Mouse (Mus musculus): ENCODE measurements around the gene Zbtb32. TPM values are rescaled to one million over a fixed set of nuclear protein-coding genes. Genes with fewer than 3 reads are reported as not detected.

Gene Zbtb32
- polyA plus RNA-seq, 1 experiment from 2014 or later, result 1.2 TPM

DNA sequence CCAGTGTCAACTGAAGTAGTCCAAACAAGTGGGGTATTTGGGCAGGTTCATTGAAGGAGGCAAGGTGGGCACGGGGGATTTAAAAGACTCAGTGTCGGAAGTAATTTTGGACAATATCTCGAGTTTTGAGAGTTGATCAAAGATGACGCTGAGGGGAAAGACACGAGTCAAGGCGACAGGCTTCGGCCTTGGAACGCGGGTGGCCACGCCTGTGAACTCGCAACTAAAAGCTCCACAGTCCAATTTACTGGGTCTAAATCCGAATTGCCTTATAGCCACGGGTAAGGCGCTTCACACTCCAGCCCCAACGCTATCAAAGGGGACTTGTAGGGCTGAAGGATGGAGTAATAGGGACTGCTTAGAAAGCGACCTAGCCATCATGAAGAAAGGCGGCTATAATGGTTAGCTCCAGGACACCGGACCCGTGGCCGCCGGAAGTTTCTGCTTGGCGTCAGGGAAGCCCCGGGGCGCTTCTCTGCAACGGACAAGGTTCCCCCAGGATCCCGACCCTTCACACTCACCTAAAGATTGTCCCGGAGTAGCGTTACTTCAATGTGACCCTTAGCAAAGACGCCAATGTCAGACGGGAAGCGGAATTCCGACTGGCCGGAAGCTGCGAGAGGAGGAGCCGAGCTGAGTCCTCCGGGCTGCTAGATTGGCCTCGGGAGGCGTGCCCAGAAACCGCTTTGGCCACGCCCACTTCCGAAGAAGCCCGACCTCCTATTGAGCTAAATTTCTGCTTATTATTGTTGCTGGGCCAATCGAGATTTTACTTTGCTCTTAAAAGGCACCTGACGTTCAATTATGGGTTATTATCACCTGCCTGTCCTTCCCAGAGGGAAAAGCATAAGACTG lies 27.0 kb upstream of the Zbtb32 start, which contains the start of gene Cox6b1:
TSS of gene Cox6b1 (minus strand) at position 622 of the 855 bp plus-strand sequence.
- H3K4me2 ChIP-seq (replicated peaks; ENCODE audit: low read depth, low read length), result peak within 1 kb of the TSS; percentile 61
- H3K4me3 ChIP-seq (ENCODE audit: low read depth, low read length), result peak within 1 kb of the TSS; percentile 87
- ATAC-seq (ENCODE audit: low FRiP score) (peak; percentile 91), DNase-seq (ENCODE audit: low spot score) (peak; percentile 95)
- no peak within 1 kb of the TSS for H3K27ac ChIP-seq (ENCODE audit: low read depth, low read length)
- peak within 1 kb of the TSS; percentile 87 for H3K9ac ChIP-seq (ENCODE audit: low read depth, low read length)
- 0 out of 2 replicates have a peak, but pooled peaks cover 8% of the 10 kb centered on the region for H3K36me3 ChIP-seq (ENCODE audit: control insufficient read depth, insufficient read depth, low read length)
- WGBS, result 2% methylated on average over 44 of the region's 44 CpGs
- H3K9me3 ChIP-seq (ENCODE audit: control insufficient read depth, low read length), result no peaks in the 10 kb centered on the region
- peaks cover 2% of the 10 kb centered on the region; the same call in 1 of the 2 replicates for H3K27me3 ChIP-seq (ENCODE audit: control insufficient read depth, insufficient read depth, low read length)
- peaks cover 2% of the 10 kb centered on the region; the same call in 1 of the 2 replicates for H3K4me1 ChIP-seq (replicated peaks; ENCODE audit: control insufficient read depth, insufficient read depth, low read length)

DNA sequence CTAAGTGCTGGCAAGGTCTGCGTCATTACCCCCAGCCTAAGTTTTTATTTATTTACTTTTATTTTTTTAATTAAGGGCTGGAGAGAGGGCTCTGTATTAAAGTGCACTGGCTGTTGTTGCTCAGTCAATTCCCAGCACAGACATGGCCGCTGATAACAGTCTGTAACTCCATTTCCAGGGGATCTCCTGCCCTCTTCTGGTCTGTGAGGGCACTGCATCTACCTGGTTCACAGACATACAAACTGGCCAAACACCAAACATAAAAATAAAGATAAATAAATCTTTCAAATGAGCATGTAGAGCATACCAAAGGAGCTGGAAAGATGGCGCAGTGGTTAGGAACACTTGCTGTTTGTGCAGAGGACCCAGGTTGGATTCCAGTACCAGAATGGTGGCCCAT lies 20.5 kb upstream of the Zbtb32 start:
- DNase-seq (ENCODE audit: low spot score) (peak; percentile 52), ATAC-seq (ENCODE audit: low FRiP score) (no peak)
- Histone ChIP-seq H3K27me3 (ENCODE audit: control insufficient read depth, insufficient read depth, low read length) (no peaks in the 10 kb centered on the region), H3K4me1 (replicated peaks; ENCODE audit: control insufficient read depth, insufficient read depth, low read length) (no peaks in the 10 kb centered on the region), H3K9me3 (ENCODE audit: control insufficient read depth, low read length) (no peaks in the 10 kb centered on the region), H3K27ac (ENCODE audit: low read depth, low read length) (no peak overlapping the region), H3K9ac (ENCODE audit: low read depth, low read length) (no peak overlapping the region), H3K4me3 (ENCODE audit: low read depth, low read length) (no peak overlapping the region), H3K36me3 (ENCODE audit: control insufficient read depth, insufficient read depth, low read length) (peaks cover 18% of the 10 kb centered on the region), H3K4me2 (replicated peaks; ENCODE audit: low read depth, low read length) (no peak overlapping the region)
- WGBS, result 84% methylated on average over 3 of the region's 3 CpGs

DNA sequence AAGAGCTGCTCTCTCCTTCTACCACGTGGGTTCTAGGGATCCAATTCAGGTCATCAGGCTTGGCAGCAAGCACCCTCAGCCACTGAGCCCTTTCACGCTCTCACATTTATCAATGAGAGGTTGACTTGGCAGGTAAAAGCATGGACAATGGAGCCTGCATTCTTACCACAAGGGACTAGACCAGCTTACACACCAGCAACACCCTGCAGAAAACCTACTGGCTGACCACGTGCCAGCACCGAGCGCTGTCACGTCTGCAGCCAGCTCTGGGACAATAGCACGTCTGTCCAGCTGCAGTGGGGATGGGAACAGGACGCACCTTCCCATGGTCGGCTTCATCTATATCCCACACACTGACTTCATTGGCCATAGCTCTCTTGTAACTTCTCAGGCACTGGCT lies 19.9 kb upstream of the Zbtb32 start:
- Histone ChIP-seq H3K36me3 (ENCODE audit: control insufficient read depth, insufficient read depth, low read length) (peaks cover 18% of the 10 kb centered on the region), H3K27ac (ENCODE audit: low read depth, low read length) (no peak overlapping the region), H3K27me3 (ENCODE audit: control insufficient read depth, insufficient read depth, low read length) (no peaks in the 10 kb centered on the region), H3K4me1 (replicated peaks; ENCODE audit: control insufficient read depth, insufficient read depth, low read length) (no peaks in the 10 kb centered on the region), H3K4me3 (ENCODE audit: low read depth, low read length) (no peak overlapping the region), H3K9ac (ENCODE audit: low read depth, low read length) (no peak overlapping the region), H3K4me2 (replicated peaks; ENCODE audit: low read depth, low read length) (no peak overlapping the region), H3K9me3 (ENCODE audit: control insufficient read depth, low read length) (no peaks in the 10 kb centered on the region)
- WGBS, result 90% methylated on average over 9 of the region's 9 CpGs
- no peak for ATAC-seq (ENCODE audit: low FRiP score)
- DNase-seq (ENCODE audit: low spot score), result no peak

DNA sequence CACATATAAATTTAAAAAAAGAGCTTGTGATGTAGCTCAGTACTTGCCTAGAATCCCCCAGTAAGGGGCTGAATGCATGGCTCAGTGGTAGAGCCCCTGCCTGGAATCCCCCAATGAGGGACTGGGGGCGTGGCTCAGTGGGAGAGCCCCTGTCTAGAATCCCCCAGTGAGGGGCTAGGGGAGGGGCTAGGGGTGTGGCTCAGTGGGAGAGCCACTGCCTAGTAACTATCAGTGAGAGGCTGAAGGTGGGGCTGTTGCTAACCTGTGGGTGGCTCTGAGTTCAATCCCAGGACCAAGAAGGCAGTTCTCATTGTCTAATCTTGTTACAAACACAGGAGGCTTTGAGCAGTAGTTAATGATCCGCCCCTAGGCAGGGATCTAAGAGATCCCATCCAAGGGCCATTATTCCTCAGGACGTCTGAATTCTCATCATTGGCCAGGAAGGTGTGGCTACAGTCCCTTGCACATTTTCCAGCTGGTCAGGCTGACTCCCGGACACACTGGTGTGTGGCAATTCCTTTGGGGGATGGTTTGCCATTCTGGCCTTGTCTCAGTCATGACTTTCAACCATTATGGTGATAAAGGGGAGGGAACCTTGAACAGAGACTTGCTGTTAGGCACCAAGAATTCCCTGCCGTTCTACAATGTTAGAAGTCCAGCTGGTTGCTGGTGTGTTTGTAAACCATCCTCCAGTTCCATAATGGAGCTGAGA lies 16.5 kb upstream of the Zbtb32 start:
- no peak overlapping the region for H3K27ac ChIP-seq (ENCODE audit: low read depth, low read length)
- H3K36me3 ChIP-seq (ENCODE audit: control insufficient read depth, insufficient read depth, low read length), result peaks cover 10% of the 10 kb centered on the region
- no peak for ATAC-seq (ENCODE audit: low FRiP score)
- 61% methylated on average over 5 of the region's 5 CpGs for WGBS
- H3K4me2 ChIP-seq (replicated peaks; ENCODE audit: low read depth, low read length), result no peak overlapping the region
- H3K4me1 ChIP-seq (replicated peaks; ENCODE audit: control insufficient read depth, insufficient read depth, low read length), result no peaks in the 10 kb centered on the region
- H3K9me3 ChIP-seq (ENCODE audit: control insufficient read depth, low read length), result no peaks in the 10 kb centered on the region
- H3K9ac ChIP-seq (ENCODE audit: low read depth, low read length), result no peak overlapping the region
- H3K27me3 ChIP-seq (ENCODE audit: control insufficient read depth, insufficient read depth, low read length), result no peaks in the 10 kb centered on the region
- DNase-seq (ENCODE audit: low spot score), result no peak
- no peak overlapping the region for H3K4me3 ChIP-seq (ENCODE audit: low read depth, low read length)

DNA sequence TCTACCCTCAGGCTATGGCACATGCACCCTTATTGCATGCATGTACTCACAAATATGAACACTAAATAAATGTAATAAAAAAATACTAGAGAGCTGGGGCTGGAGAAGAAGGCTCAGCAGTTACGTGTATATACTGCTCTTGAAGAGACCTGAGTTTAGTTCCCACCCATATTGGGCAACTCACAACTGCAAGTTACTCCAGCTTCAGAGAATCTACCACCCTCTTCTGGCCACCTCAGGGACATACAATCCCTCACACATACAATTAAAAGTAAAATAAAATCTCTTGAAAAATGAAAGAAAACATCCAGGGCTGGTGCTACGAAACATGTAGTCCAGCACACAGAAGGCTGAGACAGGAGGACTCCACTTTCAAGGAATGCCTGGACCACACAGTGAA lies 15.7 kb upstream of the Zbtb32 start:
- Histone ChIP-seq H3K36me3 (ENCODE audit: control insufficient read depth, insufficient read depth, low read length) (peaks cover 10% of the 10 kb centered on the region), H3K9ac (ENCODE audit: low read depth, low read length) (no peak overlapping the region), H3K4me1 (replicated peaks; ENCODE audit: control insufficient read depth, insufficient read depth, low read length) (no peaks in the 10 kb centered on the region), H3K27ac (ENCODE audit: low read depth, low read length) (no peak overlapping the region), H3K4me3 (ENCODE audit: low read depth, low read length) (no peak overlapping the region), H3K9me3 (ENCODE audit: control insufficient read depth, low read length) (no peaks in the 10 kb centered on the region), H3K27me3 (ENCODE audit: control insufficient read depth, insufficient read depth, low read length) (no peaks in the 10 kb centered on the region), H3K4me2 (replicated peaks; ENCODE audit: low read depth, low read length) (no peak overlapping the region)
- no peak for DNase-seq (ENCODE audit: low spot score)
- no peak for ATAC-seq (ENCODE audit: low FRiP score)
- 87% methylated on average over 2 of the region's 2 CpGs for WGBS

DNA sequence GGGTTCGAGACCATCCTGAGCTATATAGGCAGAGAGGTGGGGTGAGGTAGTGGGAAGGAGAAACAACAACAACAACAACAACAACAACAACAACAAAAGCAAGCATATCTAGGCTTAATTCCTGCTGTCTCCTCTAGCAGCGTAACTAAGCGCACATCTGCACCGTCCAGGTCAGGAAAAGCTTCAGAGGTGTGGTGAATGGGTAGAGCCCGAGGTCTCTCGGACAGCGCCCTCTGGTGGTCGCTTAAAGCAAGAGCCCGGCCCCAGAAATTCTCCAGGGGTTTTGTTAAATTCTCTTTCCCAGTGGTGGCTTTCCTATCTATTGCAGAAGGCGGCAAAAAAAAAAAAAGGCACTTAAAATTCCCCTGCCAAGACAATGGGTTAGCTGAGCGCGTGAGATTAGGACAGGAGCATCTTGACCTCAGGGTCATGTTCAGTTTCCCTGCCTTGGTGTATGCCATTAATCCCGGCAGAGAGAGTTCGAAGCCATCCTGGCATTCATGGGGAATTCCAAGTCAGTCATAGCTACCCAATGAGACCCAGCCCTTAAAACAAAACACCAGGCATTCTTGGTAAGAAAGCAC lies 14.9 kb upstream of the Zbtb32 start:
- H3K4me3 ChIP-seq (ENCODE audit: low read depth, low read length), result no peak overlapping the region
- DNase-seq (ENCODE audit: low spot score) (peak; percentile 79), ATAC-seq (ENCODE audit: low FRiP score) (peak; percentile 27; the same call in 1 of the 2 replicates)
- no peaks in the 10 kb centered on the region for H3K4me1 ChIP-seq (replicated peaks; ENCODE audit: control insufficient read depth, insufficient read depth, low read length)
- H3K9me3 ChIP-seq (ENCODE audit: control insufficient read depth, low read length), result no peaks in the 10 kb centered on the region
- no peak overlapping the region for H3K4me2 ChIP-seq (replicated peaks; ENCODE audit: low read depth, low read length)
- H3K27me3 ChIP-seq (ENCODE audit: control insufficient read depth, insufficient read depth, low read length), result no peaks in the 10 kb centered on the region
- H3K36me3 ChIP-seq (ENCODE audit: control insufficient read depth, insufficient read depth, low read length), result peaks cover 6% of the 10 kb centered on the region
- 24% methylated on average over 14 of the region's 14 CpGs for WGBS
- H3K27ac ChIP-seq (ENCODE audit: low read depth, low read length), result no peak overlapping the region
- no peak overlapping the region for H3K9ac ChIP-seq (ENCODE audit: low read depth, low read length)

DNA sequence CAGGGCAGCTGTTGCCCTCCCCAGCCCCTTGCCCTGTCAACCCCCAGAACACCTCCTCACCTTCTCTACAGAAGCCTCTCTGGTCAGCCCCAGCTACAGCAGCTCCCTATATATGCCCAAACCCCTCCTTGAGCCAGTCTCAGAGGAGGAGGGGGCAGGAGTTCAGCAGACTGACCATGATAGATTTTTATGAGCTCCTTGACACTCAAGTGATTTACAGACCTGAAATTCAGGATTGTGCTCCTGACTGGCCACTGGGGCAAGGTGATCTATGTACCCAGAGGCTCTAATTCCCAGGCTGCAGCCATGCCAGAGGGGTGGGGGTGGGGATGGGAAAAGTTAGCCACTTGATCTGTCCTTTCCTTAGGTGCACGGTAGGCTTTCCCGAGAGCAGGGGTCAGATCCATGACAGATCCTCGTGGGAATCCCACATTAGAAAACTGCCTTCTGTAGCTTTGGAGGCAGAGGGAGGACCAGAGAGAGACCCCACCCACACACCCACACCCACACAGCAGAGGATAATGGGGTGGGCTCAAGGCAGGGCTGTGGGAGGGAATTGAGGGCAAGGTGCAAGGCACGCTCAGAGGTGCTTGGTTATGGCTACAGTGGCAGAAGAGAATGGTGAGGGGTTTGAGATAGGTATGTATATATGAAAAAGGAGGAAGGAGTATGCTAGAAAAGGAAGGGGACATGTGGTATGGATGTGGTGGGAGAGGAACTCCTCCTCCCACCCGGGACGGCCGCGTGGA lies 14.1 kb upstream of the Zbtb32 start, which contains the start of gene Upk1a:
TSS of gene Upk1a (minus strand) at position 194 of the 749 bp plus-strand sequence.
- 84% methylated on average over 8 of the region's 8 CpGs for WGBS
- ATAC-seq (ENCODE audit: low FRiP score), result 0 out of 2 replicates have a peak, but pooled peaks have one; percentile 30

DNA sequence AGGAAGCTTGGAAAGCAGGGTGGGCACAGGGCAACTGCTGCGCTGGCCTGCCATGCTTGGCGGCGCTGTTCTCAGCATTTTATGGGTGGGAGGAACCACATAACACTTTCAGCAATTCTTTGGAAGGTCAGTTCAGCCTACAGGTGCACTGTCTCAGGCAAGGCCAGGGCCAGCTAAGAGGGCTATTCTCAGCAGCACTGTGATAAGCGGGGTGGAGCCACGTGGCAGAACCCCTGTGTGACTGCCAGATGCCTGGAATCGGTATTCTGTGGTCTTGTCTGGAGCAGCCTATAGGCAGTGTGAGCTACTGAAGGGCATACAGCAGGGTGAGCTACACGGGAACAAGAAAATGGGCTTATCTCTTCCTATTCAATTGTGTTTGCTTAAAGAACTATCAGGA lies 11.3 kb upstream of the Zbtb32 start:
- H3K36me3 ChIP-seq (ENCODE audit: control insufficient read depth, insufficient read depth, low read length), result no peaks in the 10 kb centered on the region
- ATAC-seq (ENCODE audit: low FRiP score) (no peak), DNase-seq (ENCODE audit: low spot score) (no peak)
- no peak overlapping the region for H3K4me2 ChIP-seq (replicated peaks; ENCODE audit: low read depth, low read length)
- H3K4me1 ChIP-seq (replicated peaks; ENCODE audit: control insufficient read depth, insufficient read depth, low read length), result no peaks in the 10 kb centered on the region
- 58% methylated on average over 7 of the region's 7 CpGs for WGBS
- H3K9ac ChIP-seq (ENCODE audit: low read depth, low read length), result no peak overlapping the region
- H3K4me3 ChIP-seq (ENCODE audit: low read depth, low read length), result no peak overlapping the region
- H3K27ac ChIP-seq (ENCODE audit: low read depth, low read length), result no peak overlapping the region
- H3K27me3 ChIP-seq (ENCODE audit: control insufficient read depth, insufficient read depth, low read length), result no peaks in the 10 kb centered on the region
- no peaks in the 10 kb centered on the region for H3K9me3 ChIP-seq (ENCODE audit: control insufficient read depth, low read length)

More for the DNA sequence above, 14.1 kb upstream of the Zbtb32 start, which contains the start of gene Upk1a:
- no peak within 1 kb of the TSS for H3K4me3 ChIP-seq (ENCODE audit: low read depth, low read length)
- no peak within 1 kb of the TSS for H3K9ac ChIP-seq (ENCODE audit: low read depth, low read length)
- peaks cover 4% of the 10 kb centered on the region; the same call in 1 of the 2 replicates for H3K36me3 ChIP-seq (ENCODE audit: control insufficient read depth, insufficient read depth, low read length)
- H3K4me2 ChIP-seq (replicated peaks; ENCODE audit: low read depth, low read length), result no peak within 1 kb of the TSS
- H3K27ac ChIP-seq (ENCODE audit: low read depth, low read length), result no peak within 1 kb of the TSS
- no peak for DNase-seq (ENCODE audit: low spot score)
- H3K27me3 ChIP-seq (ENCODE audit: control insufficient read depth, insufficient read depth, low read length), result no peaks in the 10 kb centered on the region
- H3K4me1 ChIP-seq (replicated peaks; ENCODE audit: control insufficient read depth, insufficient read depth, low read length), result no peaks in the 10 kb centered on the region
- no peaks in the 10 kb centered on the region for H3K9me3 ChIP-seq (ENCODE audit: control insufficient read depth, low read length)
